Mouse (Mus musculus): Measurements from ENCODE around the gene Crim1.

Crim1 gene

GRCm38 (mm10) chr17:78199626-78200560, at the start of gene Crim1:
Crim1 (plus strand) TSS chr17:78200248.
- peak; percentile 51 for DNase-seq (ENCODE audit: low spot score)

- DNase-seq (ENCODE audit: low spot score): no peak
Observed at GRCm38 (mm10) chr17:78151479-78152282, 48.4 kb upstream of the Crim1 start.

- no peak for DNase-seq (ENCODE audit: low spot score)
Observed at GRCm38 (mm10) chr17:78163278-78163677, 36.8 kb upstream of the Crim1 start.

- DNase-seq (ENCODE audit: low spot score): no peak
Observed at GRCm38 (mm10) chr17:78163724-78164236, 36.3 kb upstream of the Crim1 start.

- DNase-seq (ENCODE audit: low spot score): no peak
Observed at GRCm38 (mm10) chr17:78165855-78166254, 34.2 kb upstream of the Crim1 start.

GRCm38 (mm10) chr17:78166566-78166965, 33.5 kb upstream of the Crim1 start:
- no peak for DNase-seq (ENCODE audit: low spot score)

GRCm38 (mm10) chr17:78172371-78172770, 27.7 kb upstream of the Crim1 start:
- DNase-seq (ENCODE audit: low spot score): no peak

GRCm38 (mm10) chr17:78180766-78181165, 19.3 kb upstream of the Crim1 start:
- DNase-seq (ENCODE audit: low spot score): no peak

- no peak for DNase-seq (ENCODE audit: low spot score)
Observed at GRCm38 (mm10) chr17:78196184-78196583, 3.9 kb upstream of the Crim1 start.

- DNase-seq (ENCODE audit: low spot score): no peak
Observed at GRCm38 (mm10) chr17:78197111-78197510, 2.9 kb upstream of the Crim1 start.

- no peak for DNase-seq (ENCODE audit: low spot score)
Observed at GRCm38 (mm10) chr17:78198140-78198539, 1.9 kb upstream of the Crim1 start.

- DNase-seq (ENCODE audit: low spot score): no peak
Observed at GRCm38 (mm10) chr17:78198820-78199219, 1.2 kb upstream of the Crim1 start.

- no peak for DNase-seq (ENCODE audit: low spot score)
Observed at GRCm38 (mm10) chr17:78199231-78199625, 820 bp upstream of the Crim1 start.

- no peak for DNase-seq (ENCODE audit: low spot score)
Observed at GRCm38 (mm10) chr17:78200561-78201220, 643 bp downstream of the Crim1 start.

GRCm38 (mm10) chr17:78201221-78202058, 1.4 kb downstream of the Crim1 start:
- DNase-seq (ENCODE audit: low spot score): no peak

- no peak for DNase-seq (ENCODE audit: low spot score)
Observed at GRCm38 (mm10) chr17:78202221-78202620, 2.2 kb downstream of the Crim1 start.

- DNase-seq (ENCODE audit: low spot score): no peak
Observed at GRCm38 (mm10) chr17:78202756-78203155, 2.7 kb downstream of the Crim1 start.

- DNase-seq (ENCODE audit: low spot score): no peak
Observed at GRCm38 (mm10) chr17:78203478-78203877, 3.4 kb downstream of the Crim1 start.

GRCm38 (mm10) chr17:78206421-78206820, 6.4 kb downstream of the Crim1 start:
- DNase-seq (ENCODE audit: low spot score): no peak

GRCm38 (mm10) chr17:78207246-78207645, 7.2 kb downstream of the Crim1 start:
- no peak for DNase-seq (ENCODE audit: low spot score)

GRCm38 (mm10) chr17:78208805-78209204, 8.8 kb downstream of the Crim1 start:
- DNase-seq (ENCODE audit: low spot score): no peak
